Mouse (Mus musculus) megakaryocyte progenitor cell, adult 5-6 weeks (primary cell): Measurements from ENCODE around the gene Kcnj3. TPM values are rescaled to one million over a fixed set of nuclear protein-coding genes. Genes with fewer than 3 reads are reported as not detected.

Experiments used
- ATAC-seq: replicated peaks from 2 replicates; pipeline ENCODE4 v1.8.0; 2016; ENCODE audit warnings: mild to moderate bottlenecking, moderate TSS enrichment, inconsistent platforms; ENCODE audit not compliant: poor library complexity
- total RNA-seq, 2 experiments: library from RNA; stranded (forward) in 1 of 2; stranded (reverse) in 1 of 2; fragments of 157-497, 149-512 nt in 1 of 2; fragments of 200-1000 nt in 1 of 2; gene quantifications; 2 replicates each; pipeline versions ENCODE4 v1.2.3 to v1.2.4; 2015 to 2017

The Kcnj3 gene
- total RNA-seq, 2 experiments from 2014 or later, result not detected

GRCm38 (mm10) chr2:55503390-55504176 lies 67.8 kb downstream of the Kcnj3 start:
- no peak for ATAC-seq

- no peak for ATAC-seq
Observed at GRCm38 (mm10) chr2:55505712-55506111, 69.9 kb downstream of the Kcnj3 start.

- no peak for ATAC-seq
Observed at GRCm38 (mm10) chr2:55517297-55517696, 81.5 kb downstream of the Kcnj3 start.

- no peak for ATAC-seq
Observed at GRCm38 (mm10) chr2:55532738-55533491, 97.1 kb downstream of the Kcnj3 start.

GRCm38 (mm10) chr2:55534946-55535345 lies 99.2 kb downstream of the Kcnj3 start:
- no peak for ATAC-seq

- no peak for ATAC-seq
Observed at GRCm38 (mm10) chr2:55535482-55535881, 99.7 kb downstream of the Kcnj3 start.

GRCm38 (mm10) chr2:55547612-55548011 lies 111.8 kb downstream of the Kcnj3 start:
- no peak for ATAC-seq

GRCm38 (mm10) chr2:55558368-55558985 lies 122.7 kb downstream of the Kcnj3 start:
- no peak for ATAC-seq

- ATAC-seq, result no peak
Observed at GRCm38 (mm10) chr2:55569291-55569690, 133.5 kb downstream of the Kcnj3 start.

- no peak for ATAC-seq
Observed at GRCm38 (mm10) chr2:55571425-55571824, 135.7 kb downstream of the Kcnj3 start.

GRCm38 (mm10) chr2:55580286-55580685 lies 144.5 kb downstream of the Kcnj3 start:
- no peak for ATAC-seq

- no peak for ATAC-seq
Observed at GRCm38 (mm10) chr2:55591226-55591988, 155.6 kb downstream of the Kcnj3 start.
